Mouse (Mus musculus) thymus, postnatal 0 days (tissue): ENCODE measurements around the gene Naip6. TPM values are rescaled to one million over a fixed set of nuclear protein-coding genes. Genes with fewer than 3 reads are reported as not detected.
"Not testable (repeated sequence)": the region's sequence is repeated elsewhere in the genome, so short reads cannot be mapped to it uniquely, and the experiment has no call there.

ENCODE experiments used
- DNase-seq: peaks from one replicate; pipeline ENCODE4 v3.0.0-alpha.2; 2015; ENCODE audit warnings: low spot score
- polyA plus RNA-seq: library from polyadenylated mRNA; unstranded; fragments of >200 nt; fragmentation: Nextera tagmentation; extraction: Ambion mirVana; gene quantifications from 2 replicates; pipeline ENCODE4 v1.2.1, GENCODE M21; 2015

Naip6 gene
- polyA plus RNA-seq, result 0.14 and 0.26 TPM in 2 replicates

GRCm38 (mm10) chr13:100317256-100317893 is at the start of gene Naip6:
TSS of gene Naip6 (minus strand) at chr13:100317674.
- not testable (repeated sequence) for DNase-seq

GRCm38 (mm10) chr13:100352315-100352714 is 34.8 kb upstream of the Naip6 start:
- not testable (repeated sequence) for DNase-seq

- DNase-seq, result not testable (repeated sequence)
These were observed 32.2 kb upstream of the Naip6 start for GRCm38 (mm10) chr13:100349510-100350173.

- no peak for DNase-seq
These were observed 24.3 kb upstream of the Naip6 start for GRCm38 (mm10) chr13:100341822-100342221.

- DNase-seq, result not testable (repeated sequence)
These were observed 14.3 kb upstream of the Naip6 start for GRCm38 (mm10) chr13:100331728-100332127.

- not testable (repeated sequence) for DNase-seq
These were observed 11.4 kb upstream of the Naip6 start for GRCm38 (mm10) chr13:100328899-100329298.

- DNase-seq, result not testable (repeated sequence)
These were observed 10.6 kb upstream of the Naip6 start for GRCm38 (mm10) chr13:100328029-100328428.

GRCm38 (mm10) chr13:100322266-100322837 is 4.9 kb upstream of the Naip6 start:
- DNase-seq, result not testable (repeated sequence)

- DNase-seq, result no peak
These were observed 32.9 kb downstream of the Naip6 start for GRCm38 (mm10) chr13:100284611-100285010.

- not testable (repeated sequence) for DNase-seq
These were observed 45.9 kb downstream of the Naip6 start for GRCm38 (mm10) chr13:100271474-100272132.

GRCm38 (mm10) chr13:100256996-100257395 is 60.5 kb downstream of the Naip6 start:
- not testable (repeated sequence) for DNase-seq

GRCm38 (mm10) chr13:100255925-100256324 is 61.5 kb downstream of the Naip6 start:
- not testable (repeated sequence) for DNase-seq

- DNase-seq, result not testable (repeated sequence)
These were observed 65.6 kb downstream of the Naip6 start for GRCm38 (mm10) chr13:100251897-100252296.

GRCm38 (mm10) chr13:100246896-100247519 is 70.5 kb downstream of the Naip6 start:
- not testable (repeated sequence) for DNase-seq

- not testable (repeated sequence) for DNase-seq
These were observed 71.3 kb downstream of the Naip6 start, which contains the start of gene Naip5 for GRCm38 (mm10) chr13:100246223-100246622. TSS of gene Naip5 (minus strand) at chr13:100246323.

- DNase-seq, result no peak
These were observed 73.8 kb downstream of the Naip6 start for GRCm38 (mm10) chr13:100243702-100244101.

Other genes with a start within 250 kb of the Naip6 start
- gene Bdp1, start 213.6 kb downstream of the Naip6 start, polyA plus RNA-seq, result 27.5 and 33.0 TPM in 2 replicates
- gene Serf1, start 209.7 kb downstream of the Naip6 start, polyA plus RNA-seq, result 40.5 and 48.2 TPM in 2 replicates
- 44.8 and 54.4 TPM in 2 replicates for gene Smn1, start 192.8 kb downstream of the Naip6 start, polyA plus RNA-seq
- gene Naip2, start 115.6 kb downstream of the Naip6 start, polyA plus RNA-seq, result 0.52 and 0.54 TPM in 2 replicates
- gene Naip5, start 71.4 kb downstream of the Naip6 start, polyA plus RNA-seq, result 0.34 and 0.41 TPM in 2 replicates
- 0.06 and 0.07 TPM in 2 replicates for gene Naip1, start 135.2 kb upstream of the Naip6 start, polyA plus RNA-seq
- 57.3 and 64.3 TPM in 2 replicates for gene Gtf2h2, start 174.9 kb upstream of the Naip6 start, polyA plus RNA-seq
- gene Ocln, start 235.0 kb upstream of the Naip6 start, polyA plus RNA-seq, result 1.6 and 2.2 TPM in 2 replicates